Mouse (Mus musculus) forebrain, embryonic 10.5 days (tissue): ENCODE data around the gene Filip1. TPM values are rescaled to one million over a fixed set of nuclear protein-coding genes. Genes with fewer than 3 reads are reported as not detected.

Experiments
- DNase-seq: peaks from one replicate; pipeline ENCODE4 v3.0.0-alpha.2; 2017; ENCODE audit warnings: low spot score; ENCODE audit errors: extremely low spot score
- H3K27ac ChIP-seq: fragments of 300-500 bp; sonication (generic); 2 replicates; pipeline ENCODE4 v1.5.1; 2016; ENCODE audit warnings: mild to moderate bottlenecking
- H3K27me3 ChIP-seq: fragments of 300-500 bp; sonication (generic); 2 replicates; pipeline ENCODE4 v1.6.1; 2016; ENCODE audit warnings: mild to moderate bottlenecking; ENCODE audit not compliant: poor library complexity, severe bottlenecking
- H3K36me3 ChIP-seq: fragments of 300-500 bp; sonication (generic); replicated peaks from 2 replicates; pipeline ENCODE4 v1.6.1; 2016; ENCODE audit warnings: mild to moderate bottlenecking, moderate library complexity
- H3K4me1 ChIP-seq: fragments of 300-500 bp; sonication (generic); 2 replicates; pipeline ENCODE4 v1.6.1; 2016
- H3K4me3 ChIP-seq: fragments of 300-500 bp; sonication (generic); 2 replicates; pipeline ENCODE4 v1.5.1; 2016; ENCODE audit warnings: mild to moderate bottlenecking, moderate library complexity
- H3K9me3 ChIP-seq: fragments of 300-500 bp; sonication (generic); 2 replicates; pipeline ENCODE4 v1.6.1; 2016; ENCODE audit warnings: mild to moderate bottlenecking, moderate library complexity
- WGBS: fragments of 180-500 bp; shearing (Covaris S2); methylation state at CpG from one replicate; pipeline ENCODE4 v1.1.7; 2016; 5-methylcytosine and 5-hydroxymethylcytosine counted together
- polyA plus RNA-seq: library from polyadenylated mRNA; unstranded; fragments of >200 nt; fragmentation: Nextera tagmentation; extraction: Ambion mirVana; gene quantifications from 2 replicates; pipeline ENCODE4 v1.2.1, GENCODE M21; 2016

Filip1 gene
- polyA plus RNA-seq, 1 experiment from 2014 or later: 11.9 TPM

DNA sequence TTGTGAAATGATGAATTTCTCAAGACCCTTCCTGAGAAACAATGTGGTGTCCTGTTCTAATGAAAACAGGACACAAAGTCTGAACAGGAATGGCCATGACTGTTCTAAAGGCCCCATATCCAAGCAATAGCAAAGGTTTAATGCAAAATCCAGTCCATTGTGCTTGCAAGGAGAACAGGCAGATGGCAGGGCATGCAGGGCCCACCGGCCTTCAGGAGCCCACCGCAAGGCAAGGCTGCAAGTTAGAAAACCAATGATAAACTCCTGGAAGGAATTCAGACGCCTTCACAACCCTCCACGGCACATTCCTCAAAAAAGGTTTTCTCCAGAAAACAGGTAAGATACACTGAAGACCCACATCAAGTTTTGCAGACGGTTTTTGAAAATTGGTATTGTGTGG lies 99.7 kb downstream of the Filip1 start:
- no peaks in the 10 kb centered on the region for H3K9me3 ChIP-seq
- no peak for DNase-seq
- no peaks in the 10 kb centered on the region for H3K27me3 ChIP-seq
- H3K36me3 ChIP-seq: no peaks in the 10 kb centered on the region
- 0 out of 2 replicates have a peak overlapping the region, but pooled peaks have one; percentile 30 for H3K27ac ChIP-seq
- 88% methylated on average over 5 of the region's 5 CpGs for WGBS
- peaks cover 22% of the 10 kb centered on the region for H3K4me1 ChIP-seq
- no peak overlapping the region for H3K4me3 ChIP-seq

DNA sequence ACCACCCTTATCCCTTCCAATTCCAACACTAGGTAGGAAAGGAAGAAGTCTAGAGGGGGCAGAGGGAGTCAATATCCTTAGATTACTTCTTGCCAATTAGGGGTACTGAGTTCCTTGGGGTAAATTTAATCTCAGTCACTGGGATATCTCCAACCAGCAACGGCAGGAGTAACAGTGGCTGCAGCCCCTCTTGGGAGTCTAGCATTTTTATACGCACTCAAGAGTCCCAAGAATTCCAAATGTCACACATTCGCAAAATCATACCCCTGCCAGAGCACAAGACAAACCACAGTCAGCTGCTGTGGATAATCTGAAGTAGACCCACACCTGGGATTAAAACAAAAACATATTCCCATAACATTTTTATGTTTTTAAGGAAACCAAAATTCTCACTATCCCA lies 102.5 kb downstream of the Filip1 start:
- Histone ChIP-seq H3K36me3 (no peaks in the 10 kb centered on the region), H3K4me3 (no peak overlapping the region), H3K27ac (no peak overlapping the region), H3K9me3 (no peaks in the 10 kb centered on the region), H3K4me1 (peaks cover 17% of the 10 kb centered on the region), H3K27me3 (no peaks in the 10 kb centered on the region)
- WGBS: 90% methylated on average over 3 of the region's 3 CpGs
- no peak for DNase-seq

DNA sequence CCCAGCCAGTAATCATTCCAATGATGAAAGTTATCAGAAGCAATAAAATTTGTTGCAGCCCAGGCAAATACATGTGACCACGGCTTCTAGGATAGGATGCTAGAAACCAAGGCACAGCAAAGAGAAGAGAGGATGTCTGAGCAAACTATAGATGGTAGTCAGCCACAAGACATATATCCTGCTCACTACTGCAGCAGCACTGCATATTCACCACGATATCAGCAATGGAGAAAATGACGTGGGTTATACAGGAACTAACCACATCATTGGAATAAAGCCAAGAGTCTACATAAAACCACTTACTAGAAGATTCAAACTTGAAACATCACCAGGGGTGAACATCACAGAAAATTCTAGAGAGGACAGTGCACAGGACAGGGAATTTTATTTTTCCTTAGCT lies 113.8 kb downstream of the Filip1 start:
- H3K36me3 ChIP-seq: no peaks in the 10 kb centered on the region
- H3K9me3 ChIP-seq: no peaks in the 10 kb centered on the region
- DNase-seq: no peak
- H3K4me3 ChIP-seq: no peak overlapping the region
- H3K27me3 ChIP-seq: no peaks in the 10 kb centered on the region
- H3K27ac ChIP-seq: no peak overlapping the region
- no peaks in the 10 kb centered on the region for H3K4me1 ChIP-seq
- 92% methylated on average over 3 of the region's 3 CpGs for WGBS

DNA sequence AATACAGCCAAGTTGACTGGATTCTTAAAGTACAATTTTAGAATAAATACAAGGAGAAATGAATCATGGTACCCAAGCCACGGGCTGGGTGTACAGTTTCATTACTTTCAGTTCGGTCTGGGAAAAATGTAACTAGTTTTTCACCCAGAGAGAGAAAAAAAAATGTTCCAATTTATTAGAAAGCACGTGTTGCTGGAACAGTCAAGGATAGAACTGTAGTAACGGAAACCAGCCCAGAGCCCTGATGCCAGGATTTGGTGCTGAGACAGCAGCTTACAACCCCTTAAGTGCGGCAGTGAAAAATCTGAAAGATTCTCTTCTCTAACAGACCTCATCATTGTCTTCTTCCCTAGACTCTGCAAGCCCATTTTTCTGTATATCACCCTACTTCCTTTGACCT lies 118.0 kb downstream of the Filip1 start:
- 81% methylated on average over 5 of the region's 5 CpGs for WGBS
- Histone ChIP-seq H3K27me3 (no peaks in the 10 kb centered on the region), H3K27ac (no peak overlapping the region), H3K4me1 (peaks cover 13% of the 10 kb centered on the region), H3K4me3 (no peak overlapping the region), H3K36me3 (no peaks in the 10 kb centered on the region), H3K9me3 (no peaks in the 10 kb centered on the region)
- DNase-seq: no peak

DNA sequence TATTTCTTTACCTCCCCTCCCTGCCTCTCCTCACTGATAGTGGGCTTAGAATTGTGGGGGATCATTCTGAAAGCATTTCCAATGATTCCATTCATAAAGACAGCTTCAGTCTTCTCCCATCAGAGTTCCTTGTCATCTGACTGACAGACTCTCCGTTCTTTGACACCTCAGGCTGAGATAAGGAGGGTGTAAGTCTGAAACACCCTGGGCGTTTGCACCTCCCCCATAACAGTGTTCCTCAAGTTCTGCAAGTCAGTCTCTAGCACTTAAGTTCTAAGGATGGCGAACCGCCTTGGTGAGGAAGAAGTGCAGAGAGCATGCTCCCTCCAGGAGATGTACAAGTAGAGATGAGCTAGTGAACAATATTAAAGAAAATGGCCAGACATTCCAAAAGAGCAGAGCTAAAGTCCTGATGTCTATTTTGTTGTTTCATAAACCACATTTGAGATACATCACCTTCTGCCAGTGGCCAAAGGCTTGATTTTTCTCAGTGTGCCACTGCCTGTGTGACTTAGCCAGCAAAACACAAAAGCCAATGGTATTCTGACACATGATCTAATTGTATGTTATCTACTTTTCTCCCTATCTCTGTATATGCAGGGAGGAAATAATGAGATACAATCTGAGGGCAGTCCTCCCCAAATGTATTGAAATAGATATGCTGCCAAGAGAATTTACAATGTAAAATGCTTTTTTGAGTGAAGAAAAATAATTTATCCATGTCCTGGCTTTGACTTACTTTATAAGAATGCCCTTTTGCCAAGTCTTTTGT lies 118.6 kb downstream of the Filip1 start:
- peaks cover 14% of the 10 kb centered on the region for H3K4me1 ChIP-seq
- 82% methylated on average over 4 of the region's 4 CpGs for WGBS
- H3K9me3 ChIP-seq: no peaks in the 10 kb centered on the region
- H3K27ac ChIP-seq: no peak overlapping the region
- no peaks in the 10 kb centered on the region for H3K27me3 ChIP-seq
- H3K36me3 ChIP-seq: no peaks in the 10 kb centered on the region
- H3K4me3 ChIP-seq: no peak overlapping the region
- no peak for DNase-seq

DNA sequence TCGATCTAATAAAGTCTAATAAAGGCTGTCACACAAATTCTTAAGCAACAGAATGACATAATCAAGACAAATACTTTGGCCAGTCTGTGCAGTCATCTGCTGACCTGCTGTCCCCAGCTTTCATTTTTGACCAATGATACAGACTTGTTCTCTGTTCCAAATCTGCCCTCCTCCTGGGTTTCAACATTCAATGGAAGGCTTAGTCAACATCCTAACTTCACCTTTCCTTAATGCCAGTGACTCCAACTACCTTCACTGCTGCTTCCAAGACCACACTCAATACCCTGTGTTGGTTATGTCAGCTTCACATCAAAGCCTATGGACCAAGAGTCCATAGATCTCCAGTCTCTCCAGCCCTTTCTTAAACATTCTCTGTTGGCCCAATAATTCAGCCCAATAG lies 120.5 kb downstream of the Filip1 start:
- H3K27me3 ChIP-seq: no peaks in the 10 kb centered on the region
- H3K4me3 ChIP-seq: no peak overlapping the region
- DNase-seq: no peak
- no peaks in the 10 kb centered on the region for H3K9me3 ChIP-seq
- no peaks in the 10 kb centered on the region for H3K36me3 ChIP-seq
- H3K4me1 ChIP-seq: peaks cover 14% of the 10 kb centered on the region
- no peak overlapping the region for H3K27ac ChIP-seq
- WGBS: 93% methylated on average over 1 of the region's 1 CpGs

DNA sequence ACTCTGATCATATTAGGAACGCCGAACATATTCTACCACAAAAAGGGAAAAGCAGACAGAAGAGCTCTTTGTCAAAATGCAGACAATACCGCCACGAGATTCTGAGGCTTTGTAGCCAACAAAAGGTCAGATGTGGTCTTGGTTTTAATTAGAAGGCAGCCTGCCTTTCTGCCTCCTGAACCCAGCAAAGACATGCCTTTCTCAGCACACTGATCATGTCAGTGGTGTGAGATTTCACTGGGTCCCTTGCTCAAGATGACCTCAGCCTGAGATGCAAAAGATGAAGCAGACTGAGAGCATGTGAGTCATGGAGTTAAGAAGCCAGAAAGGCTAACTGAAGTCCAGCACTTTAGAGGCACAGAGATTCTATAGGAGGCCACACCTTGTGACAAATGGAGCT lies 122.2 kb downstream of the Filip1 start:
- Histone ChIP-seq H3K4me1 (peaks cover 19% of the 10 kb centered on the region), H3K4me3 (no peak overlapping the region), H3K36me3 (no peaks in the 10 kb centered on the region), H3K27me3 (no peaks in the 10 kb centered on the region), H3K27ac (peak overlapping the region; percentile 56), H3K9me3 (no peaks in the 10 kb centered on the region)
- DNase-seq: no peak
- 26% methylated on average over 4 of the region's 4 CpGs for WGBS

DNA sequence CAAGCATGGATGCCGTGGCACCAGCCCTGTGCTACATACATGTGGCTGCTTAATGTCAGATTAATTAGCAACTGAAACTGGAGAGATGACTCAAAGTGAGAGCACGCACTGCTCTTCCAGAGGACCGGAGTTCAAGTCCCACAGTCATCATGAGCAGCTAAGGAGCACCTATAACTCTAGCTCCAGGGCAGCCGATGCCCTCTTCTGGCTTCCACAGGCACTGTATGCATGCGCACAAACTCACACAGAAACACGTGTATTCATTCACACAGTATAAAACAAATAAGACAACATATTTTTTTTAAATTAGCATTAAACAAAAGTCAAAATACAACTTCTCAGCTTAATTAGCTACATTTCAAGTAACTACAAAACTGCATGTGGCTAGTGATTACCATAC lies 123.5 kb downstream of the Filip1 start:
- DNase-seq: no peak
- Histone ChIP-seq H3K27ac (no peak overlapping the region), H3K4me1 (peaks cover 22% of the 10 kb centered on the region), H3K36me3 (no peaks in the 10 kb centered on the region), H3K27me3 (no peaks in the 10 kb centered on the region), H3K4me3 (no peak overlapping the region), H3K9me3 (no peaks in the 10 kb centered on the region)
- 88% methylated on average over 6 of the region's 6 CpGs for WGBS

DNA sequence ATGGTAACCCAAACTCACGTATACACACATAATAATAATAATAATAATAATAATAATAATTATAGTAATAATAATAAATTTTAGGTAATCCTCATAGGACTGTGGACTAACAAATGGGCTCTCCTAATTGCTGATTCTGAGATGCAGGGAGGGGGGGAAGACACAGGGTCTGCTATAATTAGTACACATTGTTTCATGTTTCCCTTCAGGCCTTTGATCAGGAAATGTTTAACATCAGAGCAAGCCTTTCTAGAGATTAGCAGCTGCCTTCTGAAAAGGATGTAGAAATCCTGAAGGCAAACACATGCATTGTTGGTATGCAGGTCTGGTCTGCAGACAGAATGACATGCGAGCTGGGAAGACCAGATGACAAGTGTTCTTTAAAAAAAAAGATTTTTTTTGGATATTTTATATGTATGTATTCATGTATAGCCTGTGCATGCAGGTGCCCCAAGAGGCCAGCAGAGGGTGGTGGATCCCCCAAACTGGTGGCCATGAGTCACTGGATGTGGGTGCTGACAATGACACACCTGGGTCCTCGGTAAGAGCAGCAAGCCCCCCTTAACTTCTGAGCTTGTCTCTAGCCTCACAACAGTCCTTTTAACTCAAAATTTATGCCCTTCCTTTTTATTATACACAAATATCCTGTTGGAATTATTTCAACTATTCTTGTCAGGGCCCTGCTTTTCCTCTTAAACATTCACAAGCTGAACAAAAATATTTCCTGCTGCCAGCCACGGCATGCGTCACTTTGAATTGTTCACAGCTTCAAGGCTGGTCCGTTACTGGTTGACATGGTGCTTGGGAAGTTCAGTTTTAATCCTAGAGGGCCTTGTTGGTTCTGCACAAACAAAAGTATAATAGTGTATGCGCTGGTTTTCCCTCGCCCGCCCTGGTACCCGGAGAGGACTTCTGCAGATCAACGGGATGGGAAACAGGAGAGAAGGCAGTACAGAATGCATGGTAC lies 127.1 kb downstream of the Filip1 start:
- WGBS: 84% methylated on average over 11 of the region's 11 CpGs
- no peak overlapping the region for H3K27ac ChIP-seq
- DNase-seq: no peak

DNA sequence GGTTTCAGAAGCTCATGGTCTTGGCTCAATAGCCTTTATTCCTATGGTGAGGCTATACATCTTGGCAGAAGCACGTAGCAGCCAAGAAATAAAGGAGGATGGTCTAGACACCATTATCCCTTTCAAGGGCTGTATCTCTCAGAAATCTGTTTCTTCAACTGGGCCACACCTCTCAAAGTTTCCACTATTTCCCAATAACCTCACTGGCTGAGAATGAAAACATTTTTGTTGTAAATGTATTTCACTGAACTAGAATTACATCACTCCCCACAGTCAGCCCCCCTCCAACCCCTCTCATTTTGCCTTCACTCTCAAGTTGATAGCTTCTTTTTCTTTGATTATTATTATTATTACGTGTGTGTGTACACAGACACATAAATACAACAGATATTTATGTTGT lies 129.5 kb downstream of the Filip1 start:
- Histone ChIP-seq H3K9me3 (no peaks in the 10 kb centered on the region), H3K27ac (no peak overlapping the region), H3K36me3 (no peaks in the 10 kb centered on the region), H3K4me1 (peaks cover 13% of the 10 kb centered on the region; the same call in 1 of the 2 replicates), H3K4me3 (no peak overlapping the region), H3K27me3 (no peaks in the 10 kb centered on the region)
- WGBS: 81% methylated on average over 2 of the region's 2 CpGs
- DNase-seq: no peak

More for the DNA sequence above, 127.1 kb downstream of the Filip1 start:
- peaks cover 22% of the 10 kb centered on the region for H3K4me1 ChIP-seq
- no peaks in the 10 kb centered on the region for H3K27me3 ChIP-seq
- H3K4me3 ChIP-seq: no peak overlapping the region
- no peaks in the 10 kb centered on the region for H3K36me3 ChIP-seq
- no peaks in the 10 kb centered on the region for H3K9me3 ChIP-seq

DNA sequence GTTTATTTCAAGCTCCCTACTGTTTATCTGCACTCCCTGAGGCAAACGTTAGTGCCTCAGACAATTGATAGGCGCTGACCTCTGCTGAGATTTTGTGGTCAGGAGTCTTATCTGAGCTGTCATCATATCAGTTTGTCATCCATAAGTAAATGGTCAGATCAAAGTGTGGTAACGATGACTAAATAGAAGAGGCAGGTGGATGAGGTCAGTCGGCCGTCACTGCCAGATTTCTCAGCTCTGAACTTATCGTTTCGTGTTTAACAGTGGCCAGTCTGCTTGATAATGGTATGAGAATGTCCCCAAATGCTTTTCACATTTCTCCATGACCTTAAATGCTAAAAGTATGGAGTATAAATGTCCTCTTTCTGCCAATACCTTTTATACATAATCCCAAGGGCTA lies 132.6 kb downstream of the Filip1 start:
- Histone ChIP-seq H3K9me3 (no peaks in the 10 kb centered on the region), H3K4me3 (no peak overlapping the region), H3K27me3 (no peaks in the 10 kb centered on the region), H3K27ac (no peak overlapping the region), H3K4me1 (peaks cover 30% of the 10 kb centered on the region), H3K36me3 (no peaks in the 10 kb centered on the region)
- WGBS: 94% methylated on average over 7 of the region's 7 CpGs
- no peak for DNase-seq

DNA sequence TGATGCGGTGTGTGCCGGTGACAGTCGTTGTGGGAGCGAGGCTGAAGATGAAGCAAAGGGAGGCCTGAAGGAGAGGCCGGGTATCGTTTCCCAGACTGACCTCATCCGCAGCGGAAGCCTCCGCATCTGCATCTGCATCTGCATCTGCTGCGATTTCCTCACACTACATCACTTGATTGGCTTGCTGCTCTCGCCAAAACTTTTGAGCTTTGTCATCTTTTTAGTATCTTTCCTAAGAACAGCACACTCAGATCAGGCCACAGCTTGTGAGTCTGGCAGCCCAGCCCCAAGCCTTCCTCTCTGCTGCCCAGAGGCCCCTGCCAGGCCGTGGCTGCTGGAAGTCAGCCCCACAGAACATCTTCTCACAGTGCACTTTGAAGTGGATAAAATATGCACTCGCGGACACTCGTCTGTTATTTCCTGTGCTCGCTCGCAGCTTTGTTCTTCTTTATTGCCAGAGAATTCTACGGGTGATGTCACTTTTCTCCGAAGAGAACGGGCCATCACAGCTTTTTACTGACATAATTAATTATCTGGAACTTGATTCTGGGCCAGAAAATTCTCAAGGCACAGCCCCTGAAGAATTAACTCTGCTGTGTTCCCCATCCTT lies 137.0 kb downstream of the Filip1 start:
- H3K36me3 ChIP-seq: no peaks in the 10 kb centered on the region
- H3K27ac ChIP-seq: peak overlapping the region; percentile 77
- 75% methylated on average over 20 of the region's 20 CpGs for WGBS
- no peaks in the 10 kb centered on the region for H3K9me3 ChIP-seq
- no peak overlapping the region for H3K4me3 ChIP-seq
- no peaks in the 10 kb centered on the region for H3K27me3 ChIP-seq
- DNase-seq: no peak
- peaks cover 35% of the 10 kb centered on the region for H3K4me1 ChIP-seq
